Mouse (Mus musculus): ENCODE data around the gene Mipep. TPM values are rescaled to one million over a fixed set of nuclear protein-coding genes. Genes with fewer than 3 reads are reported as not detected.
A peak's percentile ranks its signal among the peaks of the same experiment; 100 is the strongest.

Mipep gene
- 10 to 100 TPM; 28.7 to 29.1 TPM for total RNA-seq (2021)
- long read RNA-seq, experiment 1, transcript Mipep-201 (19 exons, 3,015 nt): major isoform, 56 of 61 reads
- long read RNA-seq, experiment 1, partial matches to known transcripts: 2 of 61 reads
- long read RNA-seq, experiment 1, other reads (novel, unspliced or antisense): 3 of 61 reads
- long read RNA-seq, experiment 2, transcript Mipep-201 (19 exons, 3,015 nt): major isoform, 94 of 105 reads
- long read RNA-seq, experiment 2, partial matches to known transcripts: 4 of 105 reads
- long read RNA-seq, experiment 2, other reads (novel, unspliced or antisense): 7 of 105 reads

GRCm38 (mm10) chr14:60784427-60785315, at the start of gene Mipep:
TSS of gene Mipep (plus strand) at chr14:60784573.
- DNase-seq (ENCODE audit: low spot score in 2 of 2): peak; percentile 48 to 81

- DNase-seq (ENCODE audit: low spot score in 2 of 2): no peak
These were observed 49.2 kb upstream of the Mipep start for GRCm38 (mm10) chr14:60735206-60735605.

- DNase-seq (ENCODE audit: low spot score in 2 of 2): no peak
These were observed 48.4 kb upstream of the Mipep start for GRCm38 (mm10) chr14:60735848-60736547.

- no peak for DNase-seq (ENCODE audit: low spot score in 2 of 2)
These were observed 47.7 kb upstream of the Mipep start for GRCm38 (mm10) chr14:60736591-60737192.

- DNase-seq (ENCODE audit: low spot score in 2 of 2): no peak
These were observed 47.2 kb upstream of the Mipep start for GRCm38 (mm10) chr14:60737202-60737611.

- DNase-seq (ENCODE audit: low spot score in 2 of 2): no peak
These were observed 45.9 kb upstream of the Mipep start for GRCm38 (mm10) chr14:60738434-60738938.

GRCm38 (mm10) chr14:60739155-60739554, 45.2 kb upstream of the Mipep start:
- no peak for DNase-seq (ENCODE audit: low spot score in 2 of 2)

- no peak for DNase-seq (ENCODE audit: low spot score in 2 of 2)
These were observed 44.8 kb upstream of the Mipep start for GRCm38 (mm10) chr14:60739616-60740015.

- DNase-seq (ENCODE audit: low spot score in 2 of 2): no peak
These were observed 43.9 kb upstream of the Mipep start for GRCm38 (mm10) chr14:60740507-60740906.

GRCm38 (mm10) chr14:60741033-60741432, 43.3 kb upstream of the Mipep start:
- no peak for DNase-seq (ENCODE audit: low spot score in 2 of 2)

- peak in 1 of 2 experiments; percentile 38 for DNase-seq (ENCODE audit: low spot score in 2 of 2)
These were observed 42.8 kb upstream of the Mipep start for GRCm38 (mm10) chr14:60741490-60741981.

- no peak for DNase-seq (ENCODE audit: low spot score in 2 of 2)
These were observed 40.7 kb upstream of the Mipep start for GRCm38 (mm10) chr14:60743681-60744080.

- DNase-seq (ENCODE audit: low spot score in 2 of 2): no peak
These were observed 39.2 kb upstream of the Mipep start for GRCm38 (mm10) chr14:60745201-60745600.

- DNase-seq (ENCODE audit: low spot score in 2 of 2): no peak
These were observed 38.2 kb upstream of the Mipep start for GRCm38 (mm10) chr14:60746141-60746540.

GRCm38 (mm10) chr14:60747154-60747870, 37.1 kb upstream of the Mipep start:
- DNase-seq (ENCODE audit: low spot score in 2 of 2): no peak

- no peak for DNase-seq (ENCODE audit: low spot score in 2 of 2)
These were observed 34.5 kb upstream of the Mipep start for GRCm38 (mm10) chr14:60749880-60750279.

GRCm38 (mm10) chr14:60751581-60751980, 32.8 kb upstream of the Mipep start:
- DNase-seq (ENCODE audit: low spot score in 2 of 2): no peak

- no peak for DNase-seq (ENCODE audit: low spot score in 2 of 2)
These were observed 31.2 kb upstream of the Mipep start for GRCm38 (mm10) chr14:60752892-60753800.

GRCm38 (mm10) chr14:60753801-60754126, 30.6 kb upstream of the Mipep start:
- DNase-seq (ENCODE audit: low spot score in 2 of 2): no peak
